Mouse (Mus musculus): ENCODE results near the gene Dlx3.

The Dlx3 gene

GRCm38 (mm10) chr11:95157356-95157755 lies 37.4 kb downstream of the Dlx3 start:
- DNase-seq (ENCODE audit: low spot score in 2 of 2): no peak

GRCm38 (mm10) chr11:95157872-95158271 lies 38.0 kb downstream of the Dlx3 start:
- DNase-seq (ENCODE audit: low spot score in 2 of 2): no peak

DNA sequence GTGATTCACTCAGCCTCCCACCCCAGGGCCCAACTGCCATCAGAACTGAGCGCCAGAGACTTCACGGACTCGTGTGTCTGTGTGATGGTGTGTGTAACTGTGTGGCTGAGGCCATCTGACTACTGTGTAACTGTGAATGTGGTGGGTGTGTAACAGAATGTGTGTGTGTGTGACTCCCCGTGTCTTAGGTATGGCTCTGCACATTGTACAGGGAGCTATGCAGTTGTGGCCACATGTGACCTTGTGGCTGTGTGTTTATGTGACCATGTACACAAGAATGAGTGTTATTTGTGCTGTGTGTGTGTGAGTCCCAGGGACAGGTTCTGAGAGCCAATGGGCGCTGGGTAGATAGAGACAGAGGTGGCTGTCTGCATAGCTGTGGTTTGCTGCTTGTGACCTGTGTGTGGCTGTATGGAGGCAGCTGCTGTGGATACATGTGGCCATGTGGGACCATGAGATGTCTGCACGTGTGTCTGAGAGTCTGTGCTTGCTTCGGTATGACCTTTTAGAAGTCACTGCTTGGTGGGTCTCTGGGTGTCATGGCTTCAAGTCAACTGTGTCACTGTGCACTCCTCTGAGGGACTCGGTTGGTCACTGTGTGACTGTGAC lies 39.9 kb downstream of the Dlx3 start:
- no peak for DNase-seq (ENCODE audit: low spot score in 2 of 2)

GRCm38 (mm10) chr11:95160693-95161092 lies 40.8 kb downstream of the Dlx3 start:
- no peak for DNase-seq (ENCODE audit: low spot score in 2 of 2)

GRCm38 (mm10) chr11:95161708-95162107 lies 41.8 kb downstream of the Dlx3 start:
- DNase-seq (ENCODE audit: low spot score in 2 of 2): no peak

- DNase-seq (ENCODE audit: low spot score in 2 of 2): no peak
Observed at GRCm38 (mm10) chr11:95165857-95166256, 45.9 kb downstream of the Dlx3 start.
